Mouse (Mus musculus) megakaryocyte-erythroid progenitor cell, adult 5-6 weeks (primary cell): ENCODE results near the gene Gm14459. TPM values are rescaled to one million over a fixed set of nuclear protein-coding genes. Genes with fewer than 3 reads are reported as not detected.
"Not testable (repeated sequence)": the region's sequence is repeated elsewhere in the genome, so short reads cannot be mapped to it uniquely, and the experiment has no call there.

Experiments
- ATAC-seq: replicated peaks from 2 replicates; pipeline ENCODE4 v1.8.0; 2016; ENCODE audit warnings: mild to moderate bottlenecking, inconsistent platforms; ENCODE audit not compliant: severe bottlenecking, poor library complexity, low FRiP score, low TSS enrichment
- total RNA-seq, 2 experiments: library from RNA; stranded (forward) in 1 of 2; stranded (reverse) in 1 of 2; fragments of 200-1000, 215-1000 nt in 1 of 2; fragments of >200 nt in 1 of 2; fragmentation: Nextera tagmentation in 1 of 2; gene quantifications; 2 replicates each; pipeline ENCODE4 v1.2.3; 2014 to 2017

Gene Gm14459
- total RNA-seq (2014; fragmentation: Nextera tagmentation): not detected in 2 replicates
- total RNA-seq (2017): not detected in 2 replicates

- ATAC-seq: no peak
Measured at GRCm38 (mm10) chrX:8524854-8525253, at the start of gene Gm14459. Gm14459 (minus strand) TSS chrX:8524954.

GRCm38 (mm10) chrX:8548155-8548554 is 23.4 kb upstream of the Gm14459 start, which contains the start of gene Ssxb6:
Ssxb6 (minus strand) TSS chrX:8548255.
- ATAC-seq: not testable (repeated sequence)

Other genes with a start within 250 kb of the Gm14459 start
- gene Ssxb10, start 197.5 kb downstream of the Gm14459 start, total RNA-seq (2014; fragmentation: Nextera tagmentation): not detected in 2 replicates
- gene Ssxb10, start 197.5 kb downstream of the Gm14459 start, total RNA-seq (2017): not detected in 2 replicates
- not detected in 2 replicates for gene Ssxb9, start 158.0 kb downstream of the Gm14459 start, total RNA-seq (2014; fragmentation: Nextera tagmentation)
- not detected in 2 replicates for gene Ssxb9, start 158.0 kb downstream of the Gm14459 start, total RNA-seq (2017)
- not detected in 2 replicates for gene Ssxb1, start 111.6 kb downstream of the Gm14459 start, total RNA-seq (2014; fragmentation: Nextera tagmentation)
- not detected in 2 replicates for gene Ssxb1, start 111.6 kb downstream of the Gm14459 start, total RNA-seq (2017)
- gene Ssxb2, start 63.2 kb downstream of the Gm14459 start, total RNA-seq (2014; fragmentation: Nextera tagmentation): not detected in 2 replicates
- not detected in 2 replicates for gene Ssxb2, start 63.2 kb downstream of the Gm14459 start, total RNA-seq (2017)
- not detected in 2 replicates for gene Ssxb6, start 23.3 kb upstream of the Gm14459 start, total RNA-seq (2014; fragmentation: Nextera tagmentation)
- not detected in 2 replicates for gene Ssxb6, start 23.3 kb upstream of the Gm14459 start, total RNA-seq (2017)
- gene Ssxb3, start 66.9 kb upstream of the Gm14459 start, total RNA-seq (2014; fragmentation: Nextera tagmentation): not detected in 2 replicates
- not detected in 2 replicates for gene Ssxb3, start 66.9 kb upstream of the Gm14459 start, total RNA-seq (2017)
- gene Ssxb8, start 165.9 kb upstream of the Gm14459 start, total RNA-seq (2014; fragmentation: Nextera tagmentation): not detected in 2 replicates
- gene Ssxb8, start 165.9 kb upstream of the Gm14459 start, total RNA-seq (2017): not detected in 2 replicates
- not detected in 2 replicates for gene Ssx9, start 223.5 kb upstream of the Gm14459 start, total RNA-seq (2014; fragmentation: Nextera tagmentation)
- not detected in 2 replicates for gene Ssx9, start 223.5 kb upstream of the Gm14459 start, total RNA-seq (2017)